Mouse (Mus musculus) lung, embryonic 16.5 days (tissue): ENCODE measurements around the gene Ccdc30. TPM values are rescaled to one million over a fixed set of nuclear protein-coding genes. Genes with fewer than 3 reads are reported as not detected.
A peak's percentile ranks its signal among the peaks of the same experiment; 100 is the strongest.

Experiments
- ATAC-seq: fragments of 200-750 bp; cut with Nextera tagmentation; 2 replicates; pipeline ENCODE4 v1.8.0; 2017; ENCODE audit warnings: low read depth, mild to moderate bottlenecking, moderate library complexity
- H3K27ac ChIP-seq: fragments of 300-500 bp; sonication (generic); 2 replicates; pipeline ENCODE4 v1.5.1; 2014; ENCODE audit warnings: mild to moderate bottlenecking, control low read depth, low read length
- H3K27me3 ChIP-seq: fragments of 300-500 bp; sonication (generic); 2 replicates; pipeline ENCODE4 v1.6.1; 2014; ENCODE audit warnings: low read depth, low read length, mixed read lengths; ENCODE audit not compliant: control insufficient read depth, insufficient read depth
- H3K36me3 ChIP-seq: fragments of 300-500 bp; sonication (generic); 2 replicates; pipeline ENCODE4 v1.6.1; 2014; ENCODE audit warnings: low read length; ENCODE audit not compliant: control insufficient read depth, insufficient read depth
- H3K4me1 ChIP-seq: fragments of 300-500 bp; sonication (generic); replicated peaks from 2 replicates; pipeline ENCODE4 v1.6.1; 2014; ENCODE audit warnings: low read length, mixed read lengths; ENCODE audit not compliant: control insufficient read depth, insufficient read depth
- H3K4me2 ChIP-seq: fragments of 300-500 bp; sonication (generic); 2 replicates; pipeline ENCODE4 v1.6.1; 2014; ENCODE audit warnings: low read depth, low read length, control low read depth
- H3K4me3 ChIP-seq: fragments of 300-500 bp; sonication (generic); 2 replicates; pipeline ENCODE4 v1.5.1; 2014; ENCODE audit warnings: mild to moderate bottlenecking, low read length, control low read depth
- H3K9ac ChIP-seq: fragments of 300-500 bp; sonication (generic); 2 replicates; pipeline ENCODE4 v1.6.1; 2014; ENCODE audit warnings: low read length, control low read depth
- H3K9me3 ChIP-seq: fragments of 300-500 bp; sonication (generic); 2 replicates; pipeline ENCODE4 v1.6.1; 2016; ENCODE audit warnings: low read length; ENCODE audit not compliant: control insufficient read depth
- WGBS: fragments of 180-500 bp; shearing (Covaris S2); extraction: QIAGEN DNeasy Blood & Tissue Kit; methylation state at CpG from one replicate; pipeline ENCODE4 v1.1.7; 2014; 5-methylcytosine and 5-hydroxymethylcytosine counted together
- polyA plus RNA-seq: library from polyadenylated mRNA; unstranded; fragments of >200 nt; fragmentation: Nextera tagmentation; extraction: Ambion mirVana; gene quantifications from 2 replicates; pipeline ENCODE4 v1.2.1, GENCODE M21; 2015

The Ccdc30 gene
- polyA plus RNA-seq, 1 experiment from 2014 or later, result 6.1 TPM

- Histone ChIP-seq H3K36me3 (no peaks in the 10 kb centered on the region), H3K4me2 (no peak overlapping the region), H3K27me3 (no peaks in the 10 kb centered on the region), H3K4me1 (no peaks in the 10 kb centered on the region; the same call in 1 of the 2 replicates), H3K9ac (no peak overlapping the region), H3K9me3 (no peaks in the 10 kb centered on the region), H3K27ac (no peak overlapping the region), H3K4me3 (no peak overlapping the region)
- WGBS, result 66% methylated on average over 7 of the region's 7 CpGs
- no peak for ATAC-seq
Measured at GRCm38 (mm10) chr4:119450436-119450835, 35.1 kb upstream of the Ccdc30 start.

GRCm38 (mm10) chr4:119447786-119448185 is 32.5 kb upstream of the Ccdc30 start:
- H3K27ac ChIP-seq, result no peak overlapping the region
- no peak for ATAC-seq
- no peak overlapping the region for H3K4me2 ChIP-seq
- H3K27me3 ChIP-seq, result no peaks in the 10 kb centered on the region
- 51% methylated on average over 3 of the region's 3 CpGs for WGBS
- no peaks in the 10 kb centered on the region for H3K36me3 ChIP-seq
- H3K9ac ChIP-seq, result no peak overlapping the region
- no peak overlapping the region for H3K4me3 ChIP-seq
- no peaks in the 10 kb centered on the region for H3K4me1 ChIP-seq
- H3K9me3 ChIP-seq, result no peaks in the 10 kb centered on the region

- no peaks in the 10 kb centered on the region for H3K27me3 ChIP-seq
- no peak overlapping the region for H3K27ac ChIP-seq
Measured at GRCm38 (mm10) chr4:119447261-119447660, 31.9 kb upstream of the Ccdc30 start.

GRCm38 (mm10) chr4:119442539-119442938 is 27.2 kb upstream of the Ccdc30 start:
- H3K4me1 ChIP-seq, result no peaks in the 10 kb centered on the region
- H3K27ac ChIP-seq, result no peak overlapping the region
- H3K9me3 ChIP-seq, result no peaks in the 10 kb centered on the region
- no peaks in the 10 kb centered on the region for H3K27me3 ChIP-seq
- H3K36me3 ChIP-seq, result no peaks in the 10 kb centered on the region
- no peak overlapping the region for H3K4me2 ChIP-seq
- no peak overlapping the region for H3K4me3 ChIP-seq
- no peak for ATAC-seq
- no peak overlapping the region for H3K9ac ChIP-seq
- 53% methylated on average over 6 of the region's 6 CpGs for WGBS

More at GRCm38 (mm10) chr4:119447261-119447660, 31.9 kb upstream of the Ccdc30 start:
- H3K9ac ChIP-seq, result no peak overlapping the region
- no peak overlapping the region for H3K4me2 ChIP-seq
- 88% methylated on average over 6 of the region's 6 CpGs for WGBS
- no peaks in the 10 kb centered on the region for H3K4me1 ChIP-seq
- H3K36me3 ChIP-seq, result no peaks in the 10 kb centered on the region
- no peaks in the 10 kb centered on the region for H3K9me3 ChIP-seq
- no peak overlapping the region for H3K4me3 ChIP-seq
- no peak for ATAC-seq

GRCm38 (mm10) chr4:119441836-119442235 is 26.5 kb upstream of the Ccdc30 start:
- no peaks in the 10 kb centered on the region for H3K9me3 ChIP-seq
- no peak for ATAC-seq
- H3K27me3 ChIP-seq, result no peaks in the 10 kb centered on the region
- H3K9ac ChIP-seq, result no peak overlapping the region
- no peaks in the 10 kb centered on the region for H3K4me1 ChIP-seq
- H3K27ac ChIP-seq, result no peak overlapping the region
- no peaks in the 10 kb centered on the region for H3K36me3 ChIP-seq
- WGBS, result 88% methylated on average over 4 of the region's 4 CpGs
- H3K4me3 ChIP-seq, result no peak overlapping the region
- H3K4me2 ChIP-seq, result no peak overlapping the region

- Histone ChIP-seq H3K4me2 (no peak overlapping the region), H3K9ac (no peak overlapping the region), H3K27me3 (no peaks in the 10 kb centered on the region), H3K36me3 (no peaks in the 10 kb centered on the region), H3K4me1 (no peaks in the 10 kb centered on the region), H3K27ac (no peak overlapping the region), H3K4me3 (no peak overlapping the region), H3K9me3 (peaks cover 7% of the 10 kb centered on the region; the same call in 1 of the 2 replicates)
- WGBS, result 78% methylated on average over 2 of the region's 2 CpGs
- no peak for ATAC-seq
Measured at GRCm38 (mm10) chr4:119437936-119438335, 22.6 kb upstream of the Ccdc30 start.

GRCm38 (mm10) chr4:119430678-119431077 is 15.4 kb upstream of the Ccdc30 start:
- peak; percentile 62; the same call in 1 of the 2 replicates for ATAC-seq
- no peaks in the 10 kb centered on the region for H3K4me1 ChIP-seq
- H3K9ac ChIP-seq, result no peak overlapping the region
- H3K9me3 ChIP-seq, result peaks cover 2% of the 10 kb centered on the region; the same call in 1 of the 2 replicates
- no peak overlapping the region for H3K27ac ChIP-seq
- 21% methylated on average over 5 of the region's 5 CpGs for WGBS
- H3K4me2 ChIP-seq, result no peak overlapping the region; the same call in 1 of the 2 replicates
- H3K36me3 ChIP-seq, result no peaks in the 10 kb centered on the region
- H3K27me3 ChIP-seq, result no peaks in the 10 kb centered on the region; the same call in 1 of the 2 replicates
- no peak overlapping the region for H3K4me3 ChIP-seq

- no peak overlapping the region for H3K4me3 ChIP-seq
- peaks cover 7% of the 10 kb centered on the region; the same call in 1 of the 2 replicates for H3K4me1 ChIP-seq
- H3K27me3 ChIP-seq, result no peaks in the 10 kb centered on the region; the same call in 1 of the 2 replicates
- no peak for ATAC-seq
- no peaks in the 10 kb centered on the region for H3K9me3 ChIP-seq
- H3K9ac ChIP-seq, result no peak overlapping the region
- WGBS, result 46% methylated on average over 2 of the region's 2 CpGs
- no peaks in the 10 kb centered on the region for H3K36me3 ChIP-seq
- no peak overlapping the region for H3K27ac ChIP-seq
- H3K4me2 ChIP-seq, result no peak overlapping the region
Measured at GRCm38 (mm10) chr4:119427680-119428079, 12.4 kb upstream of the Ccdc30 start.

- no peak overlapping the region for H3K4me3 ChIP-seq
- H3K9ac ChIP-seq, result no peak overlapping the region
- H3K4me2 ChIP-seq, result no peak overlapping the region
- no peak for ATAC-seq
- H3K9me3 ChIP-seq, result no peaks in the 10 kb centered on the region
- no peaks in the 10 kb centered on the region; the same call in 1 of the 2 replicates for H3K27me3 ChIP-seq
- no peaks in the 10 kb centered on the region for H3K36me3 ChIP-seq
- WGBS, result 29% methylated on average over 2 of the region's 2 CpGs
- no peak overlapping the region for H3K27ac ChIP-seq
- peaks cover 15% of the 10 kb centered on the region for H3K4me1 ChIP-seq
Measured at GRCm38 (mm10) chr4:119425601-119426000, 10.3 kb upstream of the Ccdc30 start.

GRCm38 (mm10) chr4:119425077-119425476 is 9.8 kb upstream of the Ccdc30 start:
- Histone ChIP-seq H3K27me3 (no peaks in the 10 kb centered on the region; the same call in 1 of the 2 replicates), H3K4me1 (peaks cover 15% of the 10 kb centered on the region), H3K4me3 (no peak overlapping the region), H3K9ac (no peak overlapping the region), H3K9me3 (no peaks in the 10 kb centered on the region), H3K27ac (no peak overlapping the region), H3K36me3 (no peaks in the 10 kb centered on the region), H3K4me2 (no peak overlapping the region)
- no peak for ATAC-seq
- WGBS, result 74% methylated on average over 2 of the region's 2 CpGs
